ENCODE assay signal across 25 mouse cellular contexts in genomic region chr1:96732366-96732765, GRCm38 (mm10).
DNase-seq lines count a peak whose midpoint lies in the region; ATAC-seq and TF ChIP-seq lines count a peak whose summit lies in the region.
"Had no signal": no experiment of that assay in that cellular context is flagged by ENCODE, and none has a peak within 500 bp of the region (broad histone marks: within the 10 kb centered on the region; RNA-seq: fewer than 3 reads in every experiment).

No protein-coding gene starts in this region.

- no peak overlapping the region for H3K4me3 ChIP-seq in embryonic facial prominence, embryonic 14.5 days (ENCODE audit: low read depth, low read length)
- no peak overlapping the region for H3K4me3 ChIP-seq in embryonic facial prominence, embryonic 10.5 days
- no peak overlapping the region for H3K4me3 ChIP-seq in lung, embryonic 15.5 days
- H3K4me3 ChIP-seq in MEL (ENCODE audit: control insufficient read depth in 1 of 2, insufficient read depth in 1 of 2, low read depth in 2 of 2, low read length in 2 of 2): no peak overlapping the region
- H3K4me3 ChIP-seq: embryonic facial prominence, embryonic 15.5 days; erythroblast, embryonic 14.5 days; forebrain, embryonic 10.5 days; heart, embryonic 15.5 days; hindbrain, embryonic 13.5 days had no signal

- TF ChIP-seq RAD21 in MEL (IDR thresholded peaks at IDR 0.05; ENCODE audit: low read depth, low read length): no peak

- H3K4me1 ChIP-seq in embryonic facial prominence, embryonic 14.5 days (ENCODE audit: control insufficient read depth, insufficient read depth, low read length): no peaks in the 10 kb centered on the region
- H3K4me1 ChIP-seq in embryonic facial prominence, embryonic 10.5 days: no peaks in the 10 kb centered on the region
- no peaks in the 10 kb centered on the region for H3K4me1 ChIP-seq in lung, embryonic 15.5 days
- no peaks in the 10 kb centered on the region; a peak in 1 of 4 replicates for H3K4me1 ChIP-seq in MEL (ENCODE audit: control insufficient read depth in 1 of 2, insufficient read depth in 2 of 2, low read length in 2 of 2)
- H3K4me1 ChIP-seq: embryonic facial prominence, embryonic 15.5 days; forebrain, embryonic 10.5 days; heart, embryonic 15.5 days; hindbrain, embryonic 13.5 days had no signal

- no peaks in the 10 kb centered on the region for H3K79me2 ChIP-seq in MEL (ENCODE audit: control insufficient read depth, insufficient read depth, low read length, poor library complexity)

- 71% methylated on average over 1 of the region's 1 CpGs for WGBS in embryonic facial prominence, embryonic 14.5 days
- 93% methylated on average over 1 of the region's 1 CpGs for WGBS in embryonic facial prominence, embryonic 10.5 days
- 46% methylated on average over 1 of the region's 1 CpGs for WGBS in lung, embryonic 15.5 days

- H3K4me2 ChIP-seq in embryonic facial prominence, embryonic 14.5 days (ENCODE audit: low read depth, low read length): no peak overlapping the region
- no peak overlapping the region for H3K4me2 ChIP-seq in lung, embryonic 15.5 days
- H3K4me2 ChIP-seq: embryonic facial prominence, embryonic 15.5 days; heart, embryonic 11.5 days; heart, embryonic 15.5 days; hindbrain, embryonic 13.5 days had no signal

- no peaks in the 10 kb centered on the region for H3K36me3 ChIP-seq in embryonic facial prominence, embryonic 14.5 days (ENCODE audit: control insufficient read depth, insufficient read depth, low read length)
- no peaks in the 10 kb centered on the region for H3K36me3 ChIP-seq in embryonic facial prominence, embryonic 10.5 days (replicated peaks)
- no peaks in the 10 kb centered on the region for H3K36me3 ChIP-seq in lung, embryonic 15.5 days
- peaks cover 0 to 4% of the 10 kb centered on the region in 2 experiments; a peak in 2 of 4 replicates for H3K36me3 ChIP-seq in MEL (ENCODE audit: control insufficient read depth in 1 of 2, insufficient read depth in 2 of 2, low read length in 2 of 2)
- H3K36me3 ChIP-seq: embryonic facial prominence, embryonic 15.5 days; forebrain, embryonic 10.5 days; heart, embryonic 15.5 days; hindbrain, embryonic 13.5 days had no signal

- no peak for ATAC-seq in embryonic facial prominence, embryonic 14.5 days (ENCODE audit: low read depth)
- peak; percentile 78; the same call in 1 of the 2 replicates for ATAC-seq in lung, embryonic 15.5 days (ENCODE audit: borderline replicate concordance, extremely low read depth, low FRiP score, low TSS enrichment)
- no peak for ATAC-seq in megakaryocyte progenitor cell, adult 5-6 weeks (replicated peaks; ENCODE audit: poor library complexity)
- ATAC-seq: activated CD4-positive, CD25-positive, alpha-beta regulatory T cell, adult 4 months; forebrain, embryonic 16.5 days; hindbrain, postnatal 0 days; Patski had no signal

- no peak for TF ChIP-seq EP300 in MEL (IDR thresholded peaks at IDR 0.05; ENCODE audit: low read depth in 1 of 2, low read length in 2 of 2)

- DNase-seq in embryonic facial prominence, embryonic 14.5 days (ENCODE audit: low spot score): peak; percentile 34
- no peak for DNase-seq in embryonic facial prominence, embryonic 10.5 days (ENCODE audit: low spot score)
- no peak for DNase-seq in lung, adult 18-20 months
- DNase-seq in retina, postnatal 1 day: peak; percentile 24
- no peak for DNase-seq in retina, embryonic 14.5 days (ENCODE audit: low spot score)
- peak; percentile 57 for DNase-seq in MEL (ENCODE audit: low read depth, low spot score)
- DNase-seq: adrenal gland, postnatal 25 days; cerebellum, adult 11 months; cerebellum, adult 9-10 months; cerebellum, postnatal 36 days; gastrocnemius, postnatal 10 days; heart, adult 18-20 months; heart, postnatal 14 days had no signal

- TF ChIP-seq POLR2A in MEL (IDR thresholded peaks at IDR 0.05; ENCODE audit: control insufficient read depth in 1 of 2, insufficient read depth in 1 of 2, low read depth in 1 of 2, low read length in 2 of 2, poor library complexity in 1 of 2): no peak

- no peak overlapping the region for H3K27ac ChIP-seq in embryonic facial prominence, embryonic 14.5 days (replicated peaks; ENCODE audit: low read depth, low read length)
- H3K27ac ChIP-seq in embryonic facial prominence, embryonic 10.5 days (replicated peaks): no peak overlapping the region
- no peak overlapping the region for H3K27ac ChIP-seq in lung, embryonic 15.5 days
- H3K27ac ChIP-seq in MEL (ENCODE audit: control insufficient read depth, low read depth, low read length): no peak overlapping the region
- H3K27ac ChIP-seq: embryonic facial prominence, embryonic 15.5 days; forebrain, embryonic 10.5 days; heart, embryonic 15.5 days; hindbrain, embryonic 13.5 days; hindbrain, postnatal 0 days had no signal

- H3K9ac ChIP-seq in embryonic facial prominence, embryonic 14.5 days (ENCODE audit: low read depth, low read length): no peak overlapping the region
- H3K9ac ChIP-seq in lung, embryonic 15.5 days: no peak overlapping the region
- H3K9ac ChIP-seq in MEL (ENCODE audit: control insufficient read depth, low read depth, low read length, poor library complexity, severe bottlenecking): no peak overlapping the region
- H3K9ac ChIP-seq: embryonic facial prominence, embryonic 15.5 days; heart, embryonic 15.5 days; hindbrain, embryonic 13.5 days had no signal

- no peaks in the 10 kb centered on the region for H3K27me3 ChIP-seq in embryonic facial prominence, embryonic 14.5 days (replicated peaks; ENCODE audit: control insufficient read depth, insufficient read depth, low read length)
- no peaks in the 10 kb centered on the region for H3K27me3 ChIP-seq in embryonic facial prominence, embryonic 10.5 days (replicated peaks; ENCODE audit: low read depth, poor library complexity, severe bottlenecking)
- H3K27me3 ChIP-seq in lung, embryonic 15.5 days: no peaks in the 10 kb centered on the region
- H3K27me3 ChIP-seq in MEL (ENCODE audit: control insufficient read depth in 1 of 2, insufficient read depth in 2 of 2, low read length in 2 of 2): no peaks in the 10 kb centered on the region
- H3K27me3 ChIP-seq: embryonic facial prominence, embryonic 15.5 days; heart, embryonic 15.5 days; hindbrain, embryonic 13.5 days; Patski had no signal

- no peak for TF ChIP-seq CTCF in MEL (IDR thresholded peaks at IDR 0.05 in 2 of 3, conservative IDR thresholded peaks at IDR 0.05 in 1 of 3; ENCODE audit: control insufficient read depth in 1 of 3, insufficient read depth in 1 of 3, low read depth in 2 of 3, low read length in 3 of 3, poor library complexity in 1 of 3, severe bottlenecking in 1 of 3)

- no peaks in the 10 kb centered on the region for H3K9me3 ChIP-seq in embryonic facial prominence, embryonic 14.5 days (ENCODE audit: control insufficient read depth, low read length)
- H3K9me3 ChIP-seq in embryonic facial prominence, embryonic 10.5 days: no peaks in the 10 kb centered on the region
- no peaks in the 10 kb centered on the region for H3K9me3 ChIP-seq in lung, embryonic 15.5 days
- no peaks in the 10 kb centered on the region for H3K9me3 ChIP-seq in MEL (replicated peaks; ENCODE audit: insufficient read depth, low read length)
- H3K9me3 ChIP-seq: embryonic facial prominence, embryonic 15.5 days; forebrain, embryonic 10.5 days; heart, embryonic 15.5 days; hindbrain, embryonic 13.5 days had no signal

TF ChIP-seq in MEL, 35 proteins besides CTCF, POLR2A, EP300 and RAD21:
- TF ChIP-seq UBTF (IDR thresholded peaks at IDR 0.05; ENCODE audit: borderline replicate concordance, insufficient read depth, low read depth, low read length): no peak
- TF ChIP-seq RCOR1 (IDR thresholded peaks at IDR 0.05; ENCODE audit: low read depth, low read length): peak; percentile 59; the same call in 1 of the 2 replicates
- TF ChIP-seq KAT2A (conservative IDR thresholded peaks at IDR 0.05; ENCODE audit: low read depth, low read length): no peak

Comparison
In these comparisons a context has a peak if more than half of its experiments do, and no peak if none do; other contexts are left out.
1. DNase-seq: peak in embryonic facial prominence, embryonic 14.5 days (single experiment), retina, postnatal 1 day (single experiment) and MEL (single experiment); none in embryonic facial prominence, embryonic 10.5 days (single experiment), lung, adult 18-20 months (0 of 2) and retina, embryonic 14.5 days (single experiment).